Mouse (Mus musculus) hematopoietic multipotent progenitor cell, adult 10-12 weeks (in vitro differentiated cells): ENCODE data around the gene Ube2cbp. TPM values are rescaled to one million over a fixed set of nuclear protein-coding genes. Genes with fewer than 3 reads are reported as not detected.

Source experiments
- polyA plus RNA-seq: library from polyadenylated mRNA; stranded (reverse); fragments of >175 nt; gene quantifications from 2 replicates; pipeline ENCODE4 v1.2.3, GENCODE M21; 2012; ENCODE audit warnings: low replicate concordance

Gene Ube2cbp
- polyA plus RNA-seq = 1.2 and 1.9 TPM in 2 replicates

DNA sequence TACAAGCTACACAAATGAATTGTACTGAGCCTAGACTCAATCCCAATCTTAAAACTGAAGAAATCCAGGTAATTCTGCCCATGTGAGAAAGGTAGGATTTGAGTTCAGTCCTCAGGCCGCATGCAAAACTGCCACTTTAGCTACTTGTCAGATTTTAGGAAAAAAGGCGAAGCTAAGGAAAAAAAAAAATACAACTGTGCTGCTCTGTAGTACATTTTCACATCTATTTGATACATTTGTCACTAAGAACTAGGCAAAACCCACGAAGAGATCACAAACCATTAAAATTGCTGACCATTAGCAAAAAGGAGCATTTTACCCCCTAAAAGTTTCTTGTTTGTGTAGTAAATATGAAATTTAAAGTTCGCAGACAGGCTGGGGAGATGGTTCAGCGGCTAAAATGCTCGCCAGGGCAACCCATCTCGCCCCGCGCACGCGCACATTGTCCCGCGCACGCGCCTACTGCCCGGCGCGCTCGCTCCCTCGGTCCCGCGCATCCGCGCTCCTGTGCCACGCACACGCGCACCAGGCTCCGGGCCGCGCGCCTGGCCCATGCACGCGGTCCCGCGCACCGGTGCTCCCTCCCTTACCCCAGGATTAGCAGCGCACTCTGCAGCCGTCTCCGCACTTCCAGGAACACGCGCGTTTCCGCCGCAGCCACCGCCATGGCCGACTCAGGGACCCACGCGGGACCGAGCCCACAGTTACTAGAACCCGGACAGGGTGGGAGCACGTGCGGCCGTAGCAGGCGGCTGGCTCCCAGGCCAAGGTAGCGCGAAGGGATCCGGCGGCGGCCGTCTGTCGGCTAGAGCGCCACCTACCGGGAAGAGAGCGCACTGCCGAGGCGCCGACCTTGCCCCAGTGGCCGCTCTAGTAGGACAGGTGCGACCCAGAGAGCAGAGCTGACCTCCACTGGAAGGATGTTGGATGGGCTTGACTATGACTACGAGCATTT lies at the start of gene Ube2cbp:
Ube2cbp (minus strand) TSS at position 800 of the 955 bp plus-strand sequence.

DNA sequence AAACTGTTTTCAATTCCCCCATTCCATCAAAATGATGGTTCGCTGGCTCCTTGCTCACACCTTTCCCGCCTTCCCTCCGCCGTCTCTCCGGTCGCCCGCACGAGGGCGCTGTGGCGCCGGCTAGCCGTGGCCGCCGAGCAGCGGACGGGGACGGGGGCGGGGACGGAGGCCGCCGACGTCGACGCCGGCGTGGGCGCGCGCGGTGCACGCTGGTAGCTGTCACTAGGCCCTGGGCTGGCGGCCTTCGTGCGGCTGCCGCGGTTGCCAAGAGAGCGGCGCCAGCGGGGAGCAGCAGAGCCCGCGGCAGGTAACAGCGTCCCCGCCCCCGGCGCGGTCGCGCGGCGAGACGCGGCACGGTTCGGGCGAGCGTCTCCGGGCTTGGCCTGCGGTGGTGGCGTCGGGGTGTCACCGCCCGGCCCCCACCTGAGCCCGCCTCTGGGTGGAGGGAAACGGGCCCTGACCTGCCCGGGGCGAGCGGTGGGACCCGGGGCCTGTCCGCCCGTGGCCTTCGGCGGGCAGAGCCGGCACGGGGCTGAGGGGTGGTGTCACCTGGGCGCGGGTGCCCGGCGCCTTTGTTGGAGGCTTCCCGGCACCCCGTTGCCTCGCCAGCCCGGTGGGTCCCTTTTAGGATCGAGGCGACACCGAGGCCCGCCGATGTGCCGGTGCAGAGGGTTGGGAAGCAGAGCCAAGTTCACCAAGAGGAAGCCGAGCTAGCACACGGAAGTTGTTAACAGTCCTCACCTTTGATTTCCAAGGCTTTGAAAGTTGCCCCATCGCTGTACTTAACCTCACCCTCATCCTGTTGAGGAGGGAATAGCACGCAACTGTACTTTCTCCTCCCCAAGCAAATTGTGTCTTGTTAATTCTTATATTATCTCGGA lies 2.5 kb upstream of the Ube2cbp start, which contains the start of gene Dop1a:
Dop1a (plus strand) TSS at position 165 of the 881 bp plus-strand sequence.

Other genes starting within 250 kb of the Ube2cbp start
- gene Dop1a, start 2.2 kb upstream of the Ube2cbp start, polyA plus RNA-seq = 5.1 and 9.7 TPM in 2 replicates
- 0.23 and 1.2 TPM in 2 replicates for gene Pgm3, start 106.9 kb upstream of the Ube2cbp start, polyA plus RNA-seq
- gene Rwdd2a, start 107.0 kb upstream of the Ube2cbp start, polyA plus RNA-seq = 0.23 and 0.39 TPM in 2 replicates
- 0.10 and 0.16 TPM in 2 replicates for gene Me1, start 231.0 kb upstream of the Ube2cbp start, polyA plus RNA-seq